Mouse (Mus musculus): ENCODE data around the gene Pdgfra. TPM values are rescaled to one million over a fixed set of nuclear protein-coding genes. Genes with fewer than 3 reads are reported as not detected.

Pdgfra gene
- total and polyA plus RNA-seq, 2 experiments from 2014 or later = 21.9 to 60.2 TPM

- DNase-seq (ENCODE audit: low spot score) = peak; percentile 91
- Histone ChIP-seq H3K9ac (replicated peaks; ENCODE audit: low read length) (0 out of 2 replicates have a peak overlapping the region, but pooled peaks have one; percentile 28), H3K27me3 (ENCODE audit: insufficient read depth, low read length) (peaks cover 25% of the 10 kb centered on the region), H3K4me3 (ENCODE audit: low read length) (peak overlapping the region; percentile 27), H3K4me1 (ENCODE audit: insufficient read depth, low read length) (no peaks in the 10 kb centered on the region; the same call in 1 of the 2 replicates), H3K4me2 (ENCODE audit: low read depth, low read length) (peak overlapping the region; percentile 67), H3K36me3 (ENCODE audit: insufficient read depth, low read length) (no peaks in the 10 kb centered on the region), H3K27ac (no peak overlapping the region), H3K9me3 (ENCODE audit: low read length) (no peaks in the 10 kb centered on the region)
- ATAC-seq = peak; percentile 61; the same call in 1 of the 2 replicates
- 3% methylated on average over 14 of the region's 14 CpGs for WGBS
- peak; percentile 75 for TF ChIP-seq CTCF (IDR thresholded peaks at IDR 0.05; ENCODE audit: low read depth)
Measured at GRCm38 (mm10) chr5:75143092-75143491, 9.0 kb upstream of the Pdgfra start.

- TF ChIP-seq CTCF (IDR thresholded peaks at IDR 0.05; ENCODE audit: low read depth) = peak; percentile 43
- Histone ChIP-seq H3K27me3 (ENCODE audit: insufficient read depth, low read length) (peaks cover 32% of the 10 kb centered on the region), H3K36me3 (ENCODE audit: insufficient read depth, low read length) (no peaks in the 10 kb centered on the region), H3K27ac (no peak overlapping the region), H3K9ac (replicated peaks; ENCODE audit: low read length) (no peak overlapping the region), H3K4me1 (ENCODE audit: insufficient read depth, low read length) (no peaks in the 10 kb centered on the region; the same call in 1 of the 2 replicates), H3K4me2 (ENCODE audit: low read depth, low read length) (peak overlapping the region; percentile 67), H3K9me3 (ENCODE audit: low read length) (no peaks in the 10 kb centered on the region), H3K4me3 (ENCODE audit: low read length) (no peak overlapping the region)
- no peak for ATAC-seq
- WGBS = 49% methylated on average over 7 of the region's 7 CpGs
- DNase-seq (ENCODE audit: low spot score) = no peak
Measured at GRCm38 (mm10) chr5:75143767-75144166, 8.3 kb upstream of the Pdgfra start.

- no peaks in the 10 kb centered on the region for H3K9me3 ChIP-seq (ENCODE audit: low read length)
- WGBS = 77% methylated on average over 2 of the region's 2 CpGs
- H3K27me3 ChIP-seq (ENCODE audit: insufficient read depth, low read length) = peaks cover 42% of the 10 kb centered on the region
- H3K9ac ChIP-seq (replicated peaks; ENCODE audit: low read length) = no peak overlapping the region
- no peak overlapping the region for H3K4me3 ChIP-seq (ENCODE audit: low read length)
- DNase-seq (ENCODE audit: low spot score) = no peak
- TF ChIP-seq CTCF (IDR thresholded peaks at IDR 0.05; ENCODE audit: low read depth) = no peak; the same call in 1 of the 2 replicates
- no peak overlapping the region for H3K4me2 ChIP-seq (ENCODE audit: low read depth, low read length)
- H3K36me3 ChIP-seq (ENCODE audit: insufficient read depth, low read length) = no peaks in the 10 kb centered on the region
- no peak for ATAC-seq
- no peaks in the 10 kb centered on the region; the same call in 1 of the 2 replicates for H3K4me1 ChIP-seq (ENCODE audit: insufficient read depth, low read length)
- H3K27ac ChIP-seq = no peak overlapping the region
Measured at GRCm38 (mm10) chr5:75145341-75145740, 6.8 kb upstream of the Pdgfra start.

- H3K4me2 ChIP-seq (ENCODE audit: low read depth, low read length) = no peak overlapping the region
- no peaks in the 10 kb centered on the region for H3K36me3 ChIP-seq (ENCODE audit: insufficient read depth, low read length)
- H3K27me3 ChIP-seq (ENCODE audit: insufficient read depth, low read length) = peaks cover 42% of the 10 kb centered on the region
- WGBS = 86% methylated on average over 1 of the region's 1 CpGs
- H3K4me3 ChIP-seq (ENCODE audit: low read length) = no peak overlapping the region
- no peaks in the 10 kb centered on the region for H3K9me3 ChIP-seq (ENCODE audit: low read length)
- no peak overlapping the region for H3K9ac ChIP-seq (replicated peaks; ENCODE audit: low read length)
- TF ChIP-seq CTCF (IDR thresholded peaks at IDR 0.05; ENCODE audit: low read depth) = no peak
- ATAC-seq = no peak
- no peak for DNase-seq (ENCODE audit: low spot score)
- H3K27ac ChIP-seq = no peak overlapping the region
- H3K4me1 ChIP-seq (ENCODE audit: insufficient read depth, low read length) = no peaks in the 10 kb centered on the region; the same call in 1 of the 2 replicates
Measured at GRCm38 (mm10) chr5:75146469-75146868, 5.6 kb upstream of the Pdgfra start.

GRCm38 (mm10) chr5:75148343-75149127, 3.6 kb upstream of the Pdgfra start:
- WGBS = 5% methylated on average over 30 of the region's 30 CpGs
- Histone ChIP-seq H3K4me2 (ENCODE audit: low read depth, low read length) (0 out of 2 replicates have a peak overlapping the region, but pooled peaks have one; percentile 16), H3K9ac (replicated peaks; ENCODE audit: low read length) (no peak overlapping the region), H3K4me3 (ENCODE audit: low read length) (no peak overlapping the region), H3K36me3 (ENCODE audit: insufficient read depth, low read length) (no peaks in the 10 kb centered on the region), H3K27me3 (ENCODE audit: insufficient read depth, low read length) (peaks cover 55% of the 10 kb centered on the region), H3K4me1 (ENCODE audit: insufficient read depth, low read length) (no peaks in the 10 kb centered on the region; the same call in 1 of the 2 replicates), H3K27ac (peak overlapping the region; percentile 11; the same call in 1 of the 2 replicates), H3K9me3 (ENCODE audit: low read length) (no peaks in the 10 kb centered on the region)
- no peak for ATAC-seq
- no peak for DNase-seq (ENCODE audit: low spot score)
- no peak for TF ChIP-seq CTCF (IDR thresholded peaks at IDR 0.05; ENCODE audit: low read depth)

GRCm38 (mm10) chr5:75149380-75149779, 2.7 kb upstream of the Pdgfra start:
- no peak overlapping the region for H3K27ac ChIP-seq
- DNase-seq (ENCODE audit: low spot score) = no peak
- TF ChIP-seq CTCF (IDR thresholded peaks at IDR 0.05; ENCODE audit: low read depth) = no peak
- no peaks in the 10 kb centered on the region for H3K9me3 ChIP-seq (ENCODE audit: low read length)
- no peak overlapping the region for H3K9ac ChIP-seq (replicated peaks; ENCODE audit: low read length)
- no peak overlapping the region for H3K4me3 ChIP-seq (ENCODE audit: low read length)
- peaks cover 58% of the 10 kb centered on the region for H3K27me3 ChIP-seq (ENCODE audit: insufficient read depth, low read length)
- peaks cover 2% of the 10 kb centered on the region for H3K4me1 ChIP-seq (ENCODE audit: insufficient read depth, low read length)
- no peak for ATAC-seq
- 0 out of 2 replicates have a peak overlapping the region, but pooled peaks have one; percentile 37 for H3K4me2 ChIP-seq (ENCODE audit: low read depth, low read length)
- no peaks in the 10 kb centered on the region for H3K36me3 ChIP-seq (ENCODE audit: insufficient read depth, low read length)
- 5% methylated on average over 9 of the region's 10 CpGs for WGBS
